Mouse (Mus musculus) right cerebral cortex, postnatal 4 days (tissue): Measurements from ENCODE around the gene Tyro3.
A peak's percentile ranks its signal among the peaks of the same experiment; 100 is the strongest.

Experiments
- DNase-seq: peaks from one replicate; pipeline ENCODE4 v3.0.0-alpha.2; 2022

Gene Tyro3

DNA sequence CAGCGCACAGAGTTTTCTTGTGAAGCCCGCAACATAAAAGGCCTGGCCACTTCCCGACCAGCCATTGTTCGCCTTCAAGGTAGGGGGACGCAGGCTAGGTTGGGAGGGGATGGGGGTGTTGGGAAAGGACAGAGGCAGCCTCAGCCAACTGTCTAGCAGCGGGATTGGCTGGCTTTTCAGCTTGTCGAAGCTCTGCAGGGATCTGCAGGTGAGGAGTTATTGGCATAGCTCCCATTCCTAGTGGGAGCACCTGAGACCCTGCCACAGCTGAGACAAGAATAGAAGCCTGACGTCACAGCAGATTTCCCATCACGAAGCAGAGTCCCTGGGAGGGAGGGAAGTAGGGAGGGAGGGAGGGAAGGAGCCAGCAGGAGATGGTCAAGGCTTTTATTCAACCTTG lies 7.2 kb downstream of the Tyro3 start:
- no peak for DNase-seq

DNA sequence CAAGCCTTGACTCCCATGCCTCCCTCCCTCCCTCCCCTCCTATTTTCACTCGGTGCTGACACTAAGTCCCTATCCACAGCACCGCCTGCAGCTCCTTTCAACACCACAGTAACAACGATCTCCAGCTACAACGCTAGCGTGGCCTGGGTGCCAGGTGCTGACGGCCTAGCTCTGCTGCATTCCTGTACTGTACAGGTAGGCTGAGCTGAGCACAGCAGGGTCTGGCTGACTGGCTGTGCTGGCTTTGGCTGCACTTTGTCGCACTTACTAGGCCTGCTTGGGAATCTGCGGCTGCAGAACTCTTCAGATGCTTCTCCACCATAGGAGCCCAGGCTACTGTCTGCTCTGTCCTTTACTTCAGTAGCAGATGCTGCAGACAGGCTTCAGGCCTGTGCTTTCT lies 8.0 kb downstream of the Tyro3 start:
- no peak for DNase-seq

DNA sequence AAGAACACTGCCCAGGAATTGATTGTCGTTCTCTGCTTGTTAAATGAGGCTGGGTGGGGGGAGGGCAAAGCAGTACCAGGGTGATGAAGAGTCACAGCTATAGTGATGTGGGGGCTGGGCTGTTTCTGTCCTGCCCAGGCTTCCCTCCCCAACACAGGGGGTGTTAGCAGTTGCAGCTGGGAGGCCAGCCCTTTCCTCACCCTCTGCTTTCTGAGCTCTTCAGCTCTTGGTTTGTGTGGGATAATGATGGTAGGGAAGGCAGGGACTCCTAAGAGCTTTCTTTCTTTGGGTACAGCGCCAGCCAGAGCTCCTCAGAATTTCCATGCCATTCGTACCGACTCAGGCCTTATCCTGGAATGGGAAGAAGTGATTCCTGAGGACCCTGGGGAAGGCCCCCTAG lies 10.9 kb downstream of the Tyro3 start:
- no peak for DNase-seq

DNA sequence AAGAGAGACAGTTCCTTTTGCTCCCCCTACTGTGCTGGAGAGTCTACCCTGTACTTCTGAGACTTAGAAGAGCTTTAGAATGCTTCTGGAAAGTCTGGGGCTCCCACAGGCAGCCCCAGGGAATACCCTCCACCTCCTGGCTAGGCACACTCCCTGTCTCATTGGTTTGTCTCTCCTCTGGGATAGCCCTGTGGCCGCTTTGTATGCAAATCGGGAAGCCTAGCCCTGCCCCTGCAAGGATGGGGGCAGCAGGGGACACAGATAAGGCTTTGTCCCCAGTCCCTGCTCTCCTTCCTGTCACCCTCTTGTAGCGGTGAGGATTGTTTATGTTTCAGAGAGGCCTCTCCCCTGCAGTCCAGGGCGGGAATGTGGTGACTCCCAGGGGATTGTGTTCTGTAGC lies 11.3 kb downstream of the Tyro3 start:
- DNase-seq, result no peak

DNA sequence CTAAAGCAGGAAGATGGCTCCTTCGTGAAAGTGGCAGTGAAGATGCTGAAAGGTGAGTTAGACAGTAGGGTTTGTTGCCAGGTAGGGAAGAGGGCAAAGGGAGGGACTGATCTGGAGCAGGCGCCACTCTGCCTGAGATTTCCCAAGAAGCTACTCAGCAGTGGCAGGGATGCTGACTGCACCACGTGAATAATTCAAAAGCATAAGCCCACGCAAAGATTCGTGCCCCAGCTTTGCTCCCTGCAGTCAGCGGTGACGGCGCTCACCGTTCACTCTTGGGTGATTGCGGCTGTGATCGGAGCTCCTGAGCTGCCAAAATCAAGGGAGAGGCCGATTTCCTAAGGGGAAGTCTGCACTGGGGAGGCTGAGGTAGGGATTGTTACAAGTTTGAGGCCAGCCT lies 13.4 kb downstream of the Tyro3 start:
- no peak for DNase-seq

DNA sequence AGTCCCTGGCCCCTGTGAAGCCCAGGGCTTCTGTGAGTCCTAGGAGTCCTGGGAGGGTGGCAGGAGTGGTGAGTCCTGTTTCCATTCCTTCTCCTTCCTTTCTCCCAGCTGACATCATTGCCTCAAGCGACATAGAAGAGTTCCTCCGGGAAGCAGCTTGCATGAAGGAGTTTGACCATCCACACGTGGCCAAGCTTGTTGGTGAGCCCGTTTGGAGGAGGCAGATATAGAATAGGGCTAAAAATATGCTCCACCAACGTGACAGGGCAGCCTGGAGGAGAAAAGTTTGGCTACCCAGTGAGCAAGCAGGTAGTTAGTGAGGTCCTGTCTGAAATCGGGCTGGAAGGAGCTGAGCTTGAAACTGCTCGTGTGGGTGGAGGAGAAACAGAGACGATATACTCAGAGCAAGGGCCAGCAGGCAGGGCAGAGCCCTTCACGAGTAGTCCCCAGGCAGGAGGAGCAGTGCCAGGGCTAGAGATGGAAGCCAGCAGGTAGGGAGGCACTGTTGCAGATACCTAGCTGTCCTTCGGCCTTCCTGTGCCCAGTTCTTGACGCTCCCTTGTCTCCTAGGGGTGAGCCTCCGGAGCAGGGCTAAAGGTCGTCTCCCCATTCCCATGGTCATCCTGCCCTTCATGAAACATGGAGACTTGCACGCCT lies 14.1 kb downstream of the Tyro3 start:
- no peak for DNase-seq

DNA sequence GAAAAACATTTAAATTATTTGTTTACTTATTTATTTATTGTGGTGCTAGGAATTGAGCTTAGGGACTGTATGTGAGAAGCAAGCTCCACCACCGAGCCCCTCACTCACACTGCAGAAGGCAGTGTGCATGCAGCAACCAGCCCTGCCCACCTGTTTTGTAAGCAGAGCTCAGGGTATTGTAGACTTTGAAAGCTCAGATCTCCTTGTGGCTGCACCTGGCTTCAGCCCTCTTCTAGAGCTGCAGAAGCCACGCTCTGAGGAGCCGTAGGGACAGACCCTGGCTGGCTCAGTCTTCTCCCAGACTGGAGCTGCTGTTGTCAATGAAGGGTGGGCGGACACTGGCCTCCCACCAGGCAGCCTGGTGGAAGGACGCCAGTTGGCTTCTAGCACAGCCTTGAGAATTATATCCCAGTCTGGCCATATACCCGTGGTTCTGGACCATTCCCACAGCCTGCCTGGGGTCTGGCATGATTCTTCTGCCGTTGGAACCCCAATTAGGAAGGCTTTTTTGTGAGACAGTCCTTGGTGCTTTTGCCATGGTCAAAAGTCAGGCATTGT lies 16.9 kb downstream of the Tyro3 start:
- DNase-seq, result peak; percentile 68

DNA sequence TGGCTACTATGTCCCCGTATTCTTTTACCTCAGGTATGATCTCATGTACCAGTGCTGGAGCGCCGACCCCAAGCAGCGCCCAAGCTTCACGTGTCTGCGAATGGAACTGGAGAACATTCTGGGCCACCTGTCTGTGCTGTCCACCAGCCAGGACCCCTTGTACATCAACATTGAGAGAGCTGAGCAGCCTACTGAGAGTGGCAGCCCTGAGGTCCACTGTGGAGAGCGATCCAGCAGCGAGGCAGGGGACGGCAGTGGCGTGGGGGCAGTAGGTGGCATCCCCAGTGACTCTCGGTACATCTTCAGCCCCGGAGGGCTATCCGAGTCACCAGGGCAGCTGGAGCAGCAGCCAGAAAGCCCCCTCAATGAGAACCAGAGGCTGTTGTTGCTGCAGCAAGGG lies 19.1 kb downstream of the Tyro3 start:
- DNase-seq, result no peak

DNA sequence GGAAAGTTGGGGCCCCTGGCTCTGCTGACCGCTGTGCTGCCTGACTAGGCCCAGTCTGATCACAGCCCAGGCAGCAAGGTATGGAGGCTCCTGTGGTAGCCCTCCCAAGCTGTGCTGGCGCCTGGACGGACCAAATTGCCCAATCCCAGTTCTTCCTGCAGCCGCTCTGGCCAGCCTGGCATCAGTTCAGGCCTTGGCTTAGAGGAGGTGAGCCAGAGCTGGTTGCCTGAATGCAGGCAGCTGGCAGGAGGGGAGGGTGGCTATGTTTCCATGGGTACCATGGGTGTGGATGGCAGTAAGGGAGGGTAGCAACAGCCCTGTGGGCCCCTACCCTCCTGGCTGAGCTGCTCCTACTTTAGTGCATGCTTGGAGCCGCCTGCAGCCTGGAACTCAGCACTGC lies 19.5 kb downstream of the Tyro3 start:
- DNase-seq, result peak; percentile 57

DNA sequence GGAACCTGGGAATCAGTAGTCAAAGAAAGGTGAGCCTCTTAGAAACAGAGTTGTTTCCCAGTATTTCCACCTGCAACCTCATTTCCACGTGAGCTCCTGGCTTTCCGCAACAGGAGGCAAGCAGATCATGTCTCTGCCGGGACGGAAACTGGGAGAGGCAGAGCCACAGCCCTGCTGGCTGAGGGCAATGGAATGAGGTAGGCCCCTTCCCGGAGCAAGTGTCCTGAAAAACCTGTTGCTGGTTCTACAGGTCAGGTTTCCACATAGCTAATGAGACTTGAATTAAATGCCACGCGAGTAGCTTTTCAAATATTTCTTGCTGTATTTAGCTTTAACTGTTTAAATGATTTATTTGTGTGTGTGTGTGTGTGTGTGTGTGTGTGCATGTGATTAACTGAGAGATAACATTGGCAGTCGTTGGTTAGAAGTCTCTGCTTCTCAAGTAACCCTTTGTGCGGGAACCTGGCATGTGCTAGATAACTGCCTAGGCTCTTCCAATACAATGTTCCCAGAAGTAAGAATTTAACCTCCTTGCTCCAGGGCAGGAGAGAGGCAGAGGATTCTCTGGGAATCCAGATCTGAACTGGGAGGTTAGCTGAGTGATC lies 21.2 kb downstream of the Tyro3 start:
- DNase-seq, result no peak

DNA sequence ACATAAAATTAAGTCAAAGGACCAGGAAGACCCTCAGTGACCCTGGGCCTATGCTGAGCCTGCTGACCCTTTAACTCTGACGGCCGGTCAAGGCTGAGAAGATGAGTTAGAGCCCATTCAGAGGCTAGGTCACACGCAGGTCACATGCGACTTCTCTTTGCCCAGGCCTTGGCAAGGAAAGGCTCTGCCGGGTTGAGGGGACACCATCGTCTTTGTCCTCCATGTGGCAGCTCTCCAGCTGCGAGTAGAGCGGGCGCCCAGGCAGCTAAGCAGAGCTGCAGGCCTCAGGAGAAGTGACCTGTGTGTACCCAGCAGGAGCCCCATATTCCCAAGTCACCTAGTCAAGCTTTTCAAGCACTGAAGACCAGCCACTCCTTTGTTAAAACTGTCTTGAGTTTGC lies 23.6 kb downstream of the Tyro3 start:
- no peak for DNase-seq

DNA sequence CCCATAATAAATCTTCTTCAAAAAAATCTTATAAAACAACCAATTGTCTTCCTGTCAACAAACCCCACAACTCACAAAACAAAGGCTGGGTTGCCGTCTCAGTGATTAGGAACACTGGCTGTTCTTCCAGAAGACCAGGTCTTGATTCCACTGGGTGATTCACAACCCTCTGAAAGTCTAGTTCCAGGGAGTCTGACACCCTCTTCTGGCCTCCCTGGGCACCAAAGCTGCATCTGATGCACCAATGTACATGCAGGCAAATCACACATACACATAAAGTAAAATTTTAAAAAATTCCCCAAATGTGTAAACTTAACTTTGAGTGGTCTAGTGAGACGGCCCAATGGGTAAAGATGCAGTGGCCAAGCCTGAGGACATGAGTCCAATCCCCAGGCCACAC lies 33.0 kb downstream of the Tyro3 start:
- no peak for DNase-seq

DNA sequence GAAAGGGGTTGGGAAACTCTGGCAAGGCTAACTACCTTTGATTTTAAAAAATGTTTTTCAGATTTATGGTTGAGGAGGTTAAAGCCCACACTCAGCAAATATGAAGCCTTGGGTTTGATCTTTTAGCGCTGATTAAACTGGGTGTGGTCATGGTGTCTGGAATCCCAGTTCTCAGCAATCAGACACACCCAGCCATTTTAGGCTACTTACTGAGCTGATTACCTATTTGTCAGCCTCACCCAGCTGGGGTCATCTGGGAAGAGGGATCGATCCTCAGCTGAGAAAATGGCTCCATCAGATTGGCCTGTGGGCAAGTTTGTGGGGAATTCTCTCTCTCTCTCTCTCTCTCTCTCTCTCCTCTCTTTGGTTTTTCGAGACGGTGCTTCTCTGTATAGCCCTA lies 36.7 kb downstream of the Tyro3 start:
- no peak for DNase-seq

DNA sequence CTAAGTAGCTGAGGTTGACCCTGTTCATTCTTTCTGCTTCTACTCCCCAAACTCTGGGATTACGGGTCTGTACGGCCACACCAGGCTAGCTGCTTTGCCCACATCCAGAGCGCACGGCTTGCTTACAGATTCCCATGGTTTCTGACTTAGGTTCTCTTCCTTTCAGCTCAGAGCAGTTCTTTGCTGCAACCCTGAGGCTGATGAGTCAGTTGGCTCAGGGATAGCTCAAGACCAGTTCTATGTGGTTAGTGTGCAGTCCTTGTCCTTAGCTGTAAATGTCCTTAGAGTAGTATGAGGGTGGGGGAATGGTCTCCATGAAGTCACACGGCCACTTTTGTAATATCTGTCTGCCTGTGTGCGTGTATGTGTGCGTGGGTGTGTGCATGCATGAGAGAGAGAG lies 40.1 kb downstream of the Tyro3 start:
- no peak for DNase-seq

DNA sequence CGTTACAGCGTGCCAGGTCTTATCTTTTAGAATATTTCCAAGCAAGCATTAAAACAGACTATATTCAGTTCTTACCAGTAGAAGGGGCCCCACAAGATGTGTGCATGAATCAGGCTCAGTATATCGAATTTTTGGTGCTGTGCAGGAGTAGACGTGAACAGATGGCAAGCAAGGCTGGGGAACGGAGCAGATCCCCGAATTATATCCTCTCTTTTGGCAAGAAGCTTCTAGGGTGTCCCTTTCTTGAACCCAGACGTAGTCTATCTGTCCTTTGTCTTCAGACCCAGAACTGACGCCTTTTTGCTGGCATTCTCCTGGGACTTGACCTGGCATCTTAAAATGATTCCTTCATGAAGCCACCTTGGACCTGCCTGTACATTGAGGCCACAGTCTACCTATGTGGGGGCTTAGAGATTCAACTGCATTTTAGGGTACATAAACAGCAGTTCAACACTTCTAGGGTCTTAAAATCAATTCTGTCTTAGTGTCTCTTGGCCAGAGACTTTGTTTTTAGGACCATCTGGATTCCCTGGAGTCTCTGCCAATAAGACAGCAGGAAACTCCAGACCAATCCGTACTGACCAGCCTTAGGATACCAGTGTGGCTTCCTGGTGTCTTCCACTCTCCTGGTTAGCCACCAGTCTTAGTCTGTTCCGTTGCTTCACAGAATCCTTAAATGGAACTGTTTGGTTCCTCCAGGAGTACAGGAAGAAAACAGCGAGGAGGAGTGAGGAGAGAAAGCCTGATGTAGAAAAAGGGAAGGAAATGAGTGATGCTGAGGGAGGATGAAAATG lies 41.0 kb downstream of the Tyro3 start:
- no peak for DNase-seq

DNA sequence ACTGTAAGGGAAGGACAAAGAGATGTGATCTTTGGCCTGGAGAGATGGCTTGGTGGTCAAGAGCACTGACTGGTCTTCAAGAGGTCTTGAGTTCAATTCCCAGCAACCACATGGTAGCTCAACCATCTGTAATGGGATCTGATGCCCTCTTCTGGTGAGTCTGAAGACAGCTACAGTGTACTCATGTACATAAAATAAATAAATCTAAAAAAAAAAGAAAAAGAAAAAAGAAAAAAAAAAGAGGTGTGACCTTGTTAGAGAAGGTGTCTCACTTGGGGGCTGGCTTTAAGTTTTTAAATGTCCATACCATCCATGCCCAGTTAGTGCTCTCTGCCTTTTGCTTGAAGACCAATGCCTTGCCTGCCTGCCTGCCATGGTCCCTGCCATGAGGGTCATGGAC lies 42.5 kb downstream of the Tyro3 start:
- no peak for DNase-seq

DNA sequence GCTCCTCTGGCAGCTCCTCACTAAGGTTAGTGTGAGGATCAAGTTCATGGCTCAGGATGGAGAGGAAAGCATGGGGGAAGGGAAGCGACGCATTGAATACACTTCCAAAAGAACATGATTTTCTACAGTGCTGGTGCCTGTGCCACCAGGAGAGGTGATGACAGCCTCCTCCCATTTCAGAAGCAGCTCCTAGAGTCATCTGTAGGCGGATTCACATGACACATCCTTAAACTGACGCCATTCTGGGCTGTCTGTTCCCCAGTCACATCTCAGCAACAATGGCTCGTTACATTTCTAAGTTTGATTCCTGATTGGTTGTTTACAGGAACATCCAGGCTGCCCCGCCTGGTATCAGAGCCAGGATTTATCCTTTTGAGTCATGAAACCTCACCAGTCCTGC lies 44.5 kb downstream of the Tyro3 start:
- no peak for DNase-seq

DNA sequence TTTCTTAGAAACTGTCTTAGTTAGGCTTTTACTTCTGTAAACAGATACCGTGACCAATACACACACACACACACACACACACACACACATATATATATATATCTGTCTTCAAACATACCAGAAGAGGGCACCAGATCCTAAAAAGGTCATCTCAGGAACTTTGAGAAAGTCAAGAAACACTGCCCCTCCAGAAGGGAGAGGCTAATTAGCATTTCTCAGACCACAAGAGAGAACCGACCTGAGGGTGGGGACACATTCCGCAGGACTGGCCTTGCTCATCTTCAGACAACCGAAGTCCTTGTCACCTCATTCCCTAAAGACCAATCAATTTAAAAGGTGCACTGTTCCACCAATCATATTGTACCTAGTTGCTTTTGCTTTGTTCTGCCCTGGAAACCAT lies 46.0 kb downstream of the Tyro3 start:
- DNase-seq, result no peak

DNA sequence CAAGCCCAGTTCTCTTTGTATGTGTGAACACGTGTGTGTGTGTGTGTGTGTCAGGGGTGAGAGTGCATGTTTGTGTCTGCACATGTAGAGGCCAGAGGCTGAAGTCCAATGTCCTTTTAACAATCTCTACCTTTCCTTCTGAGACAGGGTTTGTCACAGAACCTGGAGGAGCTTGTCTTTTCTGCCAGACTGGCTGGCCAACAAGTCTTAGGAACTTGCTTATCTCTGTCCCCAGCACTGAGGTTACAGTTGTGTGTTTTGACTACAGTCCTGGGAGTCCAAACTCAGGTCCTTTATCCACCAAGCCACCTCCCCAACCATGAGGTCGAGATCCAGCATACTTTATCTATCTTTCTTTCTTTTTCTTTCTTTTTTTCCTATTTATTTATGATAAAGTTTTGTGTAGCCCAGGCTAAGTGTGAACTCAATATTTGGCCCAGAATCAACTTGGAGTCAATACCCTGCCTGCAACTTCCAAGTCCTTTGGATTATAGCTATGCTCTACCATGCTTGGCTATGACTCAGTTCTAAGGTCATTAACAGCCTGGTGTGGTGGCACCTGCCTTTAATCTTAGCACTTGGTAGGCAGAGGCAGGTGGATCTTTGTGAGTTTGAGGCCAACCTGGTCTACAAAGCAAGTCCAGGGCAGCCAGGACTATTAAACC lies 48.5 kb downstream of the Tyro3 start:
- DNase-seq, result no peak

DNA sequence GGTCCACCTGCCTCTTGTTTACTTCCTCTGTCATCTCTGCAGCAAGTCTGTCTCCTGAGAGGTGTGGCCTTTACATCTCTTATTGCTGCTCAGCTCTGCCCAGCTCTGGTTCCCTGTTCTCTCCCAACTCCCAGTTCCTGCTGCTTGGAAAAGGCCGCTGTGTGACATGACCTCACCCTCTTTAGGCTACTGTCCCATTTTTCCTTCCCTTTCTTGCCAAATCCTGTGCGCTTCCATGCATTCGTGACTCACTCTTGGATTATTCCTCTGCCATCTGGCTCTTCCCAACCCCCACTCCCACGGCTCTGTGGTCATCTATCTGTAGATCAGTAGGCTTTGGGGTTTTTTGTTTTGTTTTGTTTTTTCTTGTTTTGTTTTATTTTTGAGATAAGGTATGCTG lies 49.4 kb downstream of the Tyro3 start:
- no peak for DNase-seq

DNA sequence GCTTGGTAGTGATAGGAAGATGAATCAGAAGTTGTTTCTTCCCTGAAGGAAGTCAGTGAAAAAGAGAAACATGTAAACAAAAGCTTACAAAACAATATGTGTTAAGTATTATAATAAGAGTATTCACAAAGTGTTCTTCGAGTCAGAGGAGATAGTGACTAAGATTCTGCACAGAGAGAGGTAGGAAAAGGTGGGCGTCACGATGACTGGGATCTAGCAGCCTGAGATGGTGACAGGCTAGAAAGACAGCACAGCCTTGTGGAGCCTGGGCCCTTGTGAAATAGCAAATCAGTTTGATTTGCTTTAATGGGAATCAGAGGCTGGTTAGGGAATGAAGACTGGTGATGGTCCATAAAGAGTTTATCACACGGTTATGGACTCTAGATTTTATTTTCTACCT lies 56.3 kb downstream of the Tyro3 start:
- no peak for DNase-seq

DNA sequence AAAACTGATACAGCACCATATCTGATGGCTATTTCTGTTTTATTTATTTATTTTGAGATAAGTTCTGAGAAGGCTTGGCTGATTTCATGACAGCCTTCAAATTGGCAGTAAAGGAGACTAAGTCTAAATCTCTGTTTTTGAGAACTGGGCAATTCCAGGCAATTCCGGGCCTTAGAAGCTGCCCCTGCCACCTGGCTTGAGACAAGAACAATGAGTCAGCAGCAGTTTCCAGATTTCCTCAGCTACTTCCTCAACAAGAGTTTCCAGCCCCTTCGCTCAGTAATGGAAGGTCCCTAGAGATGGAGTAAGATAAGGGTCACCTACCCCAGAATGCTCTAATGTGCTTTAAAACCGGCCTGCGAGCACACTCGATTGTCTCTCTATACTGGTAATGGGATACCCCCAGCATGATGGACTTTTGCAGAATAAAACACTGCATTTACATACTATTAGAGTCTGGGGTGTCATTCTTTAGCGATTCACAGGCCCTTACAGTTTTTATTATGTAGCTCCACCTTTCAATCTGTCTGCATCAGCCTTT lies 57.8 kb downstream of the Tyro3 start:
- no peak for DNase-seq

DNA sequence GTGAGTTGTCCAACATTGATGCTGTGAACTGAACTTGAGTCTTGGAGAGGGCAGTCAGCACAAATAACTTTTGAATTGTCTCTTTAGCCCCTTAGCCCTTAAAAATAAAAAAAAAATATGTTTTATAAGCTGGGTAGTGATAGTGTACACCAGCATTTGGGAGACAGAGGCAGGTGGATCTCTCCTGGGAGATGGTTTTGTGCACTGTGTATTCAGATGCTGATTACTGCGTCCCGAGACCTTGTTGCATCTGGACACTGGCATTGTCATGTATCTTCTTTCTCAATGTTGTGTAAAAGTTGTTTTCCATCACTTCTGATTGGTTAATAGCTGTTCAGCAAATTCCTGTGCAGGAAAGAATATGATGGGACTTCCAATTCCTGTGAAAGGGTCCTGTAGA lies 59.8 kb downstream of the Tyro3 start:
- no peak for DNase-seq
